Mouse (Mus musculus): ENCODE data around the gene Ubxn4.
"Not testable (repeated sequence)": the region's sequence is repeated elsewhere in the genome, so short reads cannot be mapped to it uniquely, and the experiment has no call there.

Gene Ubxn4

DNA sequence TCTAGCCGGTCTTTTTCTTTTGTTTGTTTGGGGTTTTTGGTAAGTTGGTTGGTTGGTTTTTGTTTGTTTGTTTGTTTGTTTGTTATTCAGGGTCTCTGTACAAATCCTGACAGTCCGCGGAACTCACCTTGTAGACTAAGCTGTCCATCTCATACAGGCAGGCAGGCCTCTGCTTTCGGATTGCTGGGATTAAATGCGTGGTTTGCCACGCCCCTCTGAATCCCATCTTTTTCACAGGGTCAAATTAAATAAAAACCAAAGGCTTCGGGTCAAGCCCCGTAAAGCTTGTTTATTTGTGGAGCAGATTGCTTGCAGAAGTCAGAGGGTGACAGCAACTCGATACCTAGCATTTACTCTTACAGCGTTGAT, at the start of gene Ubxn4:
Gene Ubxn4, plus strand, starts transcription at position 338 of the 369 bp plus-strand sequence.
- DNase-seq (ENCODE audit: low spot score) = no peak

- no peak for DNase-seq (ENCODE audit: low spot score)
Observed at GRCm38 (mm10) chr1:128194011-128194410, 49.8 kb upstream of the Ubxn4 start.

- DNase-seq (ENCODE audit: low spot score) = no peak
Observed at GRCm38 (mm10) chr1:128197353-128197752, 46.4 kb upstream of the Ubxn4 start.

DNA sequence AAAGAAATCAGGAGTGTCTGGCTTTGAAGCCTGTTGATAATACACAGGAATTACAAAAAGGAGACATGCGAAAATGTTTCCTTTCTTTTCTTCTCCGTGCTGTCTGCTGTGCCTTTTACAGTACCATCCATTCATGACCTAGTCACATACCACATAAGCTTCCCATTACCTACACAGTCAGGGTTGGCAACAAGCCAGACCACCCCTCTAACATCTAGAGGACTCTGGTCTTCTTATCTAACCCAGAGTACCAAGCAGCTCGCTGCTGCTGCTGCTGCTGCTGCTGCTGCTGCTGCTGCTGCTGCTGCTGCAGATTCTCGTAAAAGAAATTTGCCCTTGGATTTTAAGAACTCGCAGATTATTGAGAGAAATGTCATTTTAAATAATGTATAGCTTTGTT, 30.5 kb upstream of the Ubxn4 start:
- no peak for DNase-seq (ENCODE audit: low spot score)

DNA sequence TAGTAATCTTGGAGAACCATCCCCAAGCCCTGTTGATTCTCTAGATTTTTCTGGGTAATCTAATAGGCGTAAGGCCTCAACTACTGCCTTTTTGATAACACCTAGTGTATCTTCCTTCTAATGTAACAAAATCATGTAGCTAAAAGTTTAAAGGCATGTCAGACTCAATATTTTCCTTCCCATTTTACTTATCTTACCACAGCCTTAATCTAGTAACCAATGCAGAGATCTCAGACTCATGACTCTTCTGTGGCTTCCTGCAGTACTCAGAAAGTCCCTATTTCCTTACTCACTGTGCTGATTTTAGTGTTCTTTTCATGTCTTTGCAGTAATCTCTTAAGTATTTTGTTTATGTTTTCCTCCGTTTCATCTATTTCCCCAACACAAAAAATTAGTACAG, 21.9 kb upstream of the Ubxn4 start:
- DNase-seq (ENCODE audit: low spot score) = no peak

GRCm38 (mm10) chr1:128223304-128223703, 20.5 kb upstream of the Ubxn4 start:
- no peak for DNase-seq (ENCODE audit: low spot score)

DNA sequence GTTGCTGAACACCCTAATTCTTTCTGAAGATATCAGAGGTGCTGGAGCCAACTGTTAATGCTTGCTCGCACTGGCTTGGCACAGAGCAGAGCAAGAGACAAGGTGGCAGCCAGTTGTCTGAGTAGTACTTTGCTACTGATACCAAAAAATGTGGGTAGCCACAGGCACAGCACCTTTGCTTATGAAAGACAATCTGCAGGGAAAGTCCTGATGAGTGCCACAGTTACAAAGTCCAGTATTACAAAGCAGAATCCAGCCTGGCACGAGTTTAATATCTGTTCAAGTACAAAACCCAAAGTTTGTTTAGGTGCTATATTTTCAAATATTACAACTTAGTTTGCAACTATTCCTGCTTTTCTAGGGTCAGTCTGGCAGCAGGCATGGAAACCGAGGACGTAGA, 8.6 kb upstream of the Ubxn4 start:
- DNase-seq (ENCODE audit: low spot score) = no peak

DNA sequence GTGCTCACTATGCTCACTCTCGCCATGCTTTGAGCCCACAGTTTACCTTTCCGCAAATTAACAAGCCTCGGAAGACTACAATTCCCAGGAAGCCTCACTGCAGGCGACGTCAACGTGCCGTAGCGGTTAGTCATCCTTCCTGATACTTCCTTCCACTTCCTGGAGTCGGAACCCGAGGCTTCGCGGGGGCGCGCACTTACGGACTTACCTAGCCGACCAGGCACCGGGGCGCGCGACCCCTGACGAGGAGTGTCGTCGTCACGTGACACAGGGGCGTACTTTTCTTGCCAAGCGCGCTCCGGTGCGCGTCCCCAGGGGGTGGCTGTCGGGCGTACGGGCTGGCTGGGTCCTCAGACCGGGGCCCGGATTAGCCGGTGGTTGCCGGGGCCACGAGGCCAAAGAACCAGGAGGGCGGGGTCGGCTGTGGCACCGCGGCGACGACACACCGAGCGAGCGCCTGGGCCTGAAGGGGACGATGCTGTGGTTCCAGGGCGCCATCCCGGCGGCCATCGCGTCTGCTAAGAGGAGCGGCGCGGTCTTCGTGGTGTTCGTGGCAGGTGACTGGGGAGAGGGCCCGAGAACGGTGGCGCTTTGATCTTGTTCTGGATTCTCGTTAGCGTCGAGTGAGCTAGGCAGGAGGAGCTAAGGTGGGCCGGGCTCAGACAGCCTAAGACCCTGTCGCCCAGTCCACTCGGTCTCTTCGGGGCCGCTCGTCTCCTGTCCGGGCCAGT, 397 bp downstream of the Ubxn4 start:
- peak; percentile 99 for DNase-seq (ENCODE audit: low spot score)

- DNase-seq (ENCODE audit: low spot score) = no peak
Observed at GRCm38 (mm10) chr1:128244727-128245355, 1.1 kb downstream of the Ubxn4 start.

GRCm38 (mm10) chr1:128267061-128267460, 23.3 kb downstream of the Ubxn4 start:
- DNase-seq (ENCODE audit: low spot score) = not testable (repeated sequence)

GRCm38 (mm10) chr1:128270731-128271130, 27.0 kb downstream of the Ubxn4 start:
- no peak for DNase-seq (ENCODE audit: low spot score)

GRCm38 (mm10) chr1:128275908-128276307, 32.1 kb downstream of the Ubxn4 start:
- DNase-seq (ENCODE audit: low spot score) = no peak

DNA sequence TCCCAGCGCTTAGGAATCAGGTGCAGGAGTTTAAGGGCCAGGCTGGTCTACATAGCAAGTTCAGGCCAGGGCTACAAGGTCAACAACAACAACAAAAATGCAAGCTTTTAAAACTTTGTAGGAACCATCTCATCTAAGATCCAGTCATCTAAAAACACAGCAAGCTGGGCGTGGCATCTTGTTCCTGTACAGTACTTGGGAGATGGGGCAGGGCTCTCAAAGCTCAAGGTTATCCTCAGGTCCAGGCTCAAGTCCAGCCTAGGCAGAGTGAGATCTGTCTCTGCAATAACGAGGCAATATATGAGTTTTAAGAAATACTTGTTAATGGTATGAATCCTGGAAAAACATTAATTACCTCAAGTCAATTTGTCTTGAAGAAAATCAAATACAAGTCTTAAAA, 34.8 kb downstream of the Ubxn4 start:
- DNase-seq (ENCODE audit: low spot score) = no peak

GRCm38 (mm10) chr1:128281753-128282152, 38.0 kb downstream of the Ubxn4 start:
- no peak for DNase-seq (ENCODE audit: low spot score)

DNA sequence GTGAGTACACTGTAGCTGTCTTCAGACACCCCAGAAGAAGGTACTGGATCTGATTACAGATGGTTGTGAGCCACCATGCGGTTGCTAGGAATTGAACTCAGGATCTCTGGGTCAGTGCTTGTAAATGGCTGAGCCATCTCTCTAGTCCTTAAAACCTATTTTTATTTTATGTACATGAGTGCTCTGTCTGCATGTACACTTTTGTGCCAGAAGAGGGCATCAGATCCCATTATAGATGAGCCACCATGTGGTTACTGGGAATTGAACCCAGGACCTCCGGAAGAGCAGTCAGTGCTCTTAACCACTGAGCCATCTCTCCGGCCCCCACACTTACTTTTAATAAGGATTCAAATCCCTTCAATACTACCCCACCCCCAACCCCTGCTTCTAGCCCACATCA, 39.2 kb downstream of the Ubxn4 start:
- DNase-seq (ENCODE audit: low spot score) = no peak

GRCm38 (mm10) chr1:128284157-128284690, 40.5 kb downstream of the Ubxn4 start:
- no peak for DNase-seq (ENCODE audit: low spot score)

- DNase-seq (ENCODE audit: low spot score) = no peak
Observed at GRCm38 (mm10) chr1:128285136-128285535, 41.4 kb downstream of the Ubxn4 start.

GRCm38 (mm10) chr1:128290295-128290694, 46.5 kb downstream of the Ubxn4 start:
- DNase-seq (ENCODE audit: low spot score) = no peak

- DNase-seq (ENCODE audit: low spot score) = no peak
Observed at GRCm38 (mm10) chr1:128293524-128293923, 49.8 kb downstream of the Ubxn4 start.

DNA sequence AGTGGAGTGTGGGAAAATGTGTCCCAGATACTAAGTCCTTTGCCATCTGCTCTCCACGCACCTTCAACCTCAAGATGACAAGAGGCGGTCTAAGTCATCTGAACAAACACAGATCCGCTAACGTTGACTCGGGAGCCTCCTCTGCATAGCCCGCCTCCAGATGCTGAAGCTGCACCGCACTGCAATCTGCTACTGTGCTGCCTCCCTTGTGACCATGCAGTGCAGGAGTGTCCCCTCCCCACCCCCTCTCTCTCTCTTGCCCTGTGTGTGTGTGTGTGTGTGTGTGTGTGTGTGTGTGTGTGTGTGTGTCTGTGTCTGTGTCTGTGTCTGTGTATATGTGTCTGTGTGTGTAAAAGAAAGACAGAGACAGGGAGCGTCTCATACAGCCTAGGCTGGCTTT, 51.5 kb downstream of the Ubxn4 start:
- DNase-seq (ENCODE audit: low spot score) = no peak

- no peak for DNase-seq (ENCODE audit: low spot score)
Observed at GRCm38 (mm10) chr1:128295717-128296528, 52.2 kb downstream of the Ubxn4 start.

DNA sequence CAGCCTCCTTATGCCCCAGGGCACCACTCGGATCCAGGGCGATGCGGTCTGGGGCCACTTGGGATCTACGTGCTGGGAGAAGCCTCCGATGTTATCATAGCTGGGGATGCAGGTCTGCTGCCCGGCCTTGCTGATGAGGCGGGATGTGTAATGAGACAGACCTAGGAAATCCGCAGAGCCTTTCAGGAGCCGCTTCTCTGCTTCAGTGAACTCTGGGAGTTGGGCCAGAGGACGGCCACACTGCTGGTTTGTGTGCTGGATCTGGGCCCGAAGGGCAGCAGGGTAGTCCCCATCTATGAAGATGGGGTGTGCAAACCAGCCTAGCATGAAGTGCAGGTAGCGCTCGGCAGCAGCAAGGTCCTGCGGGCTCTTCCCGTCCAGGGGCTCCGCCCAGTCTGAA, 60.1 kb downstream of the Ubxn4 start:
- DNase-seq (ENCODE audit: low spot score) = peak; percentile 24

DNA sequence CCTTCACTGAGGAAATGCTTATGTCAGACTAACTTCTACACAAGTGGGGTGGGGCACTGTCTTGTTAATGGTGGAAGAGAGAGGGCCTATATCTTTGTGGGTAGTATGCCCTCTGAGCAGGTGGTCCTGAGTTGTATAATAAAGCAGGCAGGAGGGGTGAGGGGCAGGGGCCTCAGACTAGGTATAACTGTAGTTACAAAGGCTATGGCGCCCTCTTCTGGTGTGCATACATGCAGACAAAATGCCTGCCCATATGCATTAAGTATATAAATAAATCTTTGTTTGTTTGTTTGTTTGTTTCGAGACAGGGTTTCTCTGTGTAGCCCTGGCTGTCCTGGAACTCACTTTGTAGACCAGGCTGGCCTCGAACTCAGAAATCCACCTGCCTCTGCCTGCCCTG, 65.3 kb downstream of the Ubxn4 start:
- DNase-seq (ENCODE audit: low spot score) = no peak

Measured in testis, postnatal 14 days (tissue).